Mouse (Mus musculus) hindbrain, embryonic 14.5 days (tissue): ENCODE measurements around the gene Cpt1c. TPM values are rescaled to one million over a fixed set of nuclear protein-coding genes. Genes with fewer than 3 reads are reported as not detected.

Source experiments
- ATAC-seq: fragments of 200-750 bp; cut with Nextera tagmentation; 2 replicates; pipeline ENCODE4 v1.8.0; 2017; ENCODE audit warnings: moderate number of reproducible peaks, mild to moderate bottlenecking, moderate TSS enrichment, moderate library complexity; ENCODE audit not compliant: low FRiP score
- DNase-seq: peaks from one replicate; pipeline ENCODE4 v3.0.0-alpha.2; 2015; ENCODE audit warnings: low spot score
- H3K27ac ChIP-seq: fragments of 300-500 bp; sonication (generic); 2 replicates; pipeline ENCODE4 v1.5.1; 2014; ENCODE audit warnings: mild to moderate bottlenecking, moderate library complexity
- H3K27me3 ChIP-seq: fragments of 300-500 bp; sonication (generic); 2 replicates; pipeline ENCODE4 v1.6.1; 2014; ENCODE audit warnings: mild to moderate bottlenecking, low read length, mixed read lengths; ENCODE audit not compliant: control insufficient read depth, insufficient read depth
- H3K36me3 ChIP-seq: fragments of 300-500 bp; sonication (generic); replicated peaks from 2 replicates; pipeline ENCODE4 v1.6.1; 2014; ENCODE audit not compliant: control insufficient read depth, insufficient read depth
- H3K4me1 ChIP-seq: fragments of 300-500 bp; sonication (generic); replicated peaks from 2 replicates; pipeline ENCODE4 v1.6.1; 2014; ENCODE audit warnings: antibody characterized with exemption, low read length, mixed read lengths; ENCODE audit not compliant: control insufficient read depth, insufficient read depth
- H3K4me2 ChIP-seq: fragments of 300-500 bp; sonication (generic); replicated peaks from 2 replicates; pipeline ENCODE4 v1.6.1; 2014; ENCODE audit warnings: mild to moderate bottlenecking, moderate library complexity
- H3K4me3 ChIP-seq: fragments of 300-500 bp; sonication (generic); replicated peaks from 2 replicates; pipeline ENCODE4 v1.5.1; 2014; ENCODE audit warnings: mild to moderate bottlenecking, low read length
- H3K9ac ChIP-seq: fragments of 300-500 bp; sonication (generic); 2 replicates; pipeline ENCODE4 v1.6.1; 2014
- H3K9me3 ChIP-seq: fragments of 300-500 bp; sonication (generic); 2 replicates; pipeline ENCODE4 v1.6.1; 2016; ENCODE audit warnings: low read length; ENCODE audit not compliant: control insufficient read depth
- WGBS: fragments of 180-500 bp; shearing (Covaris S2); extraction: QIAGEN DNeasy Blood & Tissue Kit; methylation state at CpG from one replicate; pipeline ENCODE4 v1.1.7; 2014; 5-methylcytosine and 5-hydroxymethylcytosine counted together
- polyA plus RNA-seq: library from polyadenylated mRNA; unstranded; fragments of >200 nt; fragmentation: Nextera tagmentation; extraction: Ambion mirVana; gene quantifications from 2 replicates; pipeline ENCODE4 v1.2.1, GENCODE M21; 2014

Gene Cpt1c
- polyA plus RNA-seq, 1 experiment from 2014 or later: 53.3 TPM

- peak; percentile 88 for ATAC-seq
- Histone ChIP-seq H3K4me2 (peak overlapping the region; percentile 71), H3K27me3 (peaks cover 29% of the 10 kb centered on the region), H3K9me3 (no peaks in the 10 kb centered on the region), H3K9ac (peak overlapping the region; percentile 59), H3K4me1 (peaks cover 8% of the 10 kb centered on the region; the same call in 1 of the 2 replicates), H3K36me3 (no peaks in the 10 kb centered on the region), H3K4me3 (peak overlapping the region; percentile 37), H3K27ac (no peak overlapping the region)
- WGBS: 6% methylated on average over 24 of the region's 24 CpGs
- peak; percentile 81 for DNase-seq
Observed at GRCm38 (mm10) chr7:44952611-44953306, 21.9 kb downstream of the Cpt1c start.

GRCm38 (mm10) chr7:44951960-44952359 is 22.7 kb downstream of the Cpt1c start:
- Histone ChIP-seq H3K9ac (peak overlapping the region; percentile 59; the same call in 1 of the 2 replicates), H3K4me2 (peak overlapping the region; percentile 71), H3K9me3 (no peaks in the 10 kb centered on the region), H3K27me3 (peaks cover 29% of the 10 kb centered on the region), H3K27ac (no peak overlapping the region), H3K36me3 (no peaks in the 10 kb centered on the region), H3K4me1 (peaks cover 8% of the 10 kb centered on the region; the same call in 1 of the 2 replicates), H3K4me3 (peak overlapping the region; percentile 37)
- ATAC-seq (no peak; the same call in 1 of the 2 replicates), DNase-seq (peak; percentile 37)
- WGBS: 1% methylated on average over 10 of the region's 10 CpGs

- peaks cover 8% of the 10 kb centered on the region; the same call in 1 of the 2 replicates for H3K4me1 ChIP-seq
- H3K4me3 ChIP-seq: no peak overlapping the region
- H3K36me3 ChIP-seq: no peaks in the 10 kb centered on the region
- no peak for ATAC-seq
- WGBS: 82% methylated on average over 6 of the region's 6 CpGs
- H3K27me3 ChIP-seq: peaks cover 29% of the 10 kb centered on the region
- H3K4me2 ChIP-seq: no peak overlapping the region
- no peak for DNase-seq
- H3K9me3 ChIP-seq: no peaks in the 10 kb centered on the region
- no peak overlapping the region for H3K27ac ChIP-seq
- H3K9ac ChIP-seq: no peak overlapping the region
Observed at GRCm38 (mm10) chr7:44949922-44950321, 24.7 kb downstream of the Cpt1c start.

GRCm38 (mm10) chr7:44942904-44943303 is 31.7 kb downstream of the Cpt1c start, which contains the start of gene Tsks:
Gene Tsks, plus strand, starts transcription at chr7:44943204.
- Histone ChIP-seq H3K27ac (no peak within 1 kb of the TSS), H3K9ac (no peak within 1 kb of the TSS), H3K27me3 (no peaks in the 10 kb centered on the region), H3K4me1 (no peaks in the 10 kb centered on the region), H3K36me3 (no peaks in the 10 kb centered on the region), H3K4me2 (no peak within 1 kb of the TSS), H3K4me3 (no peak within 1 kb of the TSS), H3K9me3 (no peaks in the 10 kb centered on the region)
- ATAC-seq (no peak), DNase-seq (no peak)
- 75% methylated on average over 7 of the region's 7 CpGs for WGBS

- Histone ChIP-seq H3K36me3 (no peaks in the 10 kb centered on the region), H3K4me2 (no peak overlapping the region), H3K9me3 (no peaks in the 10 kb centered on the region), H3K27ac (no peak overlapping the region), H3K27me3 (no peaks in the 10 kb centered on the region), H3K4me3 (no peak overlapping the region), H3K4me1 (no peaks in the 10 kb centered on the region), H3K9ac (no peak overlapping the region)
- WGBS: 88% methylated on average over 4 of the region's 4 CpGs
- ATAC-seq (no peak), DNase-seq (no peak)
Observed at GRCm38 (mm10) chr7:44938680-44939079, 36.0 kb downstream of the Cpt1c start.

- peak; percentile 99 for ATAC-seq
- H3K4me1 ChIP-seq: peaks cover 16% of the 10 kb centered on the region
- peak; percentile 98 for DNase-seq
- peak within 1 kb of the TSS; percentile 76 for H3K4me2 ChIP-seq
- peaks cover 17% of the 10 kb centered on the region for H3K36me3 ChIP-seq
- H3K27me3 ChIP-seq: no peaks in the 10 kb centered on the region
- H3K9me3 ChIP-seq: no peaks in the 10 kb centered on the region
- peak within 1 kb of the TSS; percentile 94 for H3K9ac ChIP-seq
- H3K4me3 ChIP-seq: peak within 1 kb of the TSS; percentile 84
- peak within 1 kb of the TSS; percentile 89 for H3K27ac ChIP-seq
- WGBS: under 1% methylated on average over 83 of the region's 84 CpGs
Observed at GRCm38 (mm10) chr7:44929204-44930151, 45.2 kb downstream of the Cpt1c start, which contains the start of gene Ap2a1. Gene Ap2a1, minus strand, starts transcription at chr7:44929496.

GRCm38 (mm10) chr7:44928570-44928969 is 46.1 kb downstream of the Cpt1c start:
- peak overlapping the region; percentile 84 for H3K4me3 ChIP-seq
- no peaks in the 10 kb centered on the region for H3K9me3 ChIP-seq
- DNase-seq: no peak
- WGBS: 0% methylated on average over 1 of the region's 1 CpGs
- H3K4me2 ChIP-seq: peak overlapping the region; percentile 76
- no peaks in the 10 kb centered on the region for H3K27me3 ChIP-seq
- no peak overlapping the region for H3K27ac ChIP-seq
- H3K9ac ChIP-seq: peak overlapping the region; percentile 94
- H3K36me3 ChIP-seq: peaks cover 27% of the 10 kb centered on the region
- no peak for ATAC-seq
- H3K4me1 ChIP-seq: peaks cover 16% of the 10 kb centered on the region

- ATAC-seq (no peak), DNase-seq (no peak)
- 79% methylated on average over 3 of the region's 3 CpGs for WGBS
- Histone ChIP-seq H3K4me2 (no peak overlapping the region), H3K27ac (no peak overlapping the region), H3K4me3 (no peak overlapping the region), H3K9ac (no peak overlapping the region), H3K36me3 (peaks cover 49% of the 10 kb centered on the region), H3K4me1 (peaks cover 15% of the 10 kb centered on the region), H3K9me3 (no peaks in the 10 kb centered on the region), H3K27me3 (no peaks in the 10 kb centered on the region)
Observed at GRCm38 (mm10) chr7:44925468-44925867, 49.2 kb downstream of the Cpt1c start.

- Histone ChIP-seq H3K27ac (no peak overlapping the region), H3K4me3 (no peak overlapping the region), H3K4me1 (no peaks in the 10 kb centered on the region; the same call in 1 of the 2 replicates), H3K27me3 (no peaks in the 10 kb centered on the region), H3K36me3 (peaks cover 60% of the 10 kb centered on the region), H3K9ac (no peak overlapping the region), H3K9me3 (no peaks in the 10 kb centered on the region), H3K4me2 (no peak overlapping the region)
- DNase-seq (no peak), ATAC-seq (no peak)
Observed at GRCm38 (mm10) chr7:44922530-44922929, 52.1 kb downstream of the Cpt1c start.
